Mouse (Mus musculus) heart, embryonic 16.5 days (tissue): ENCODE results near the gene Masp1. TPM values are rescaled to one million over a fixed set of nuclear protein-coding genes. Genes with fewer than 3 reads are reported as not detected.
A peak's percentile ranks its signal among the peaks of the same experiment; 100 is the strongest.

ENCODE experiments used
- ATAC-seq: fragments of 200-750 bp; cut with Nextera tagmentation; replicated peaks from 2 replicates; pipeline ENCODE4 v1.8.0; 2017; ENCODE audit warnings: moderate number of reproducible peaks; ENCODE audit not compliant: insufficient read depth, low FRiP score; ENCODE audit errors: extremely low read depth
- H3K27ac ChIP-seq: fragments of 300-500 bp; sonication (generic); 2 replicates; pipeline ENCODE4 v1.5.1; 2014; ENCODE audit warnings: mild to moderate bottlenecking, low read length, control low read depth, moderate library complexity
- H3K27me3 ChIP-seq: fragments of 300-500 bp; sonication (generic); 2 replicates; pipeline ENCODE4 v1.6.1; 2014; ENCODE audit warnings: low read length, mixed read lengths; ENCODE audit not compliant: control insufficient read depth, insufficient read depth
- H3K36me3 ChIP-seq: fragments of 300-500 bp; sonication (generic); 2 replicates; pipeline ENCODE4 v1.6.1; 2014; ENCODE audit not compliant: control insufficient read depth, insufficient read depth
- H3K4me1 ChIP-seq: fragments of 300-500 bp; sonication (generic); 2 replicates; pipeline ENCODE4 v1.6.1; 2014; ENCODE audit warnings: low read length, mixed read lengths; ENCODE audit not compliant: control insufficient read depth, insufficient read depth
- H3K4me2 ChIP-seq: fragments of 300-500 bp; sonication (generic); 2 replicates; pipeline ENCODE4 v1.6.1; 2014; ENCODE audit warnings: low read depth, mild to moderate bottlenecking, control low read depth, low read length
- H3K4me3 ChIP-seq: fragments of 300-500 bp; sonication (generic); 2 replicates; pipeline ENCODE4 v1.5.1; 2014; ENCODE audit warnings: mild to moderate bottlenecking, control low read depth, low read length
- H3K9ac ChIP-seq: fragments of 300-500 bp; sonication (generic); 2 replicates; pipeline ENCODE4 v1.6.1; 2014; ENCODE audit warnings: low read length, control low read depth
- H3K9me3 ChIP-seq: fragments of 300-500 bp; sonication (generic); replicated peaks from 2 replicates; pipeline ENCODE4 v1.6.1; 2016; ENCODE audit warnings: low read length; ENCODE audit not compliant: control insufficient read depth
- WGBS: fragments of 180-500 bp; shearing (Covaris S2); extraction: QIAGEN DNeasy Blood & Tissue Kit; methylation state at CpG from one replicate; pipeline ENCODE4 v1.1.7; 2014; 5-methylcytosine and 5-hydroxymethylcytosine counted together
- polyA plus RNA-seq: library from polyadenylated mRNA; unstranded; fragments of >200 nt; fragmentation: Nextera tagmentation; extraction: Ambion mirVana; gene quantifications from 2 replicates; pipeline ENCODE4 v1.2.1, GENCODE M21; 2015

The Masp1 gene
- polyA plus RNA-seq, result 13.6 and 13.8 TPM in 2 replicates

GRCm38 (mm10) chr16:23520235-23520871 lies at the start of gene Masp1, which contains the start of gene Rtp4:
Gene Masp1, minus strand, starts transcription at chr16:23520815.
Gene Rtp4, plus strand, starts transcription at chr16:23520291.
- peaks cover 46% of the 10 kb centered on the region for H3K4me1 ChIP-seq
- H3K9ac ChIP-seq, result peak within 1 kb of the TSS; percentile 78
- ATAC-seq, result peak; percentile 65

DNA sequence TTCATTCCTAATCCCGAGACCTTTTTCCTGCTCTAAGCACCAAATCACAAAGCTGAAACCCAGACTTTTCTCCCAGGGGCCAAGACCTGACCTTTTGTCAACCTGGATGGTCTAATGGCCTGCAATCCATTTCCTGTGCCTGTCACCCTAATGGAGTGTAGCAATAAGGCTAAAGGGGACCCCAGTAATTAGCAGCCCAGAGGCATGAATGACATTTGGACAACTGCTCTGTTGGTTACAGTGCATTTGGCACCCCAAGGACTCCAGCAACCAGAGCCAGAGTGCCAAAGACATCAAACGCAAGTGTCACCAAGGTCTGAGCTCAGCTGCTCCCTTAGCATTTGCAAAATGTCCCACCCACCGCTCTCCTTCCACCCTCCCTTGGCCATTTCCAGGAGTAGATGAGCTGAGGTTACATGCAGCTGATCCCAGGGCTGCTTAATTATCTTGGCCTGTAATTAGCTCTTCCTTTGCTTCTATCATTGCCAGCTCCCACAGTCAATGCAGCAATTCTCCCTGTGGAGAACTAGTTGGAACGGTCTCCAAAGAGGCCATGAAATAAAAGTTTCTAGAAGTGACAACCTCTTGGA lies 47.8 kb upstream of the Masp1 start:
- Histone ChIP-seq H3K9ac (no peak overlapping the region), H3K9me3 (no peaks in the 10 kb centered on the region), H3K27me3 (no peaks in the 10 kb centered on the region), H3K4me3 (no peak overlapping the region), H3K27ac (no peak overlapping the region), H3K4me2 (no peak overlapping the region), H3K4me1 (no peaks in the 10 kb centered on the region), H3K36me3 (no peaks in the 10 kb centered on the region)
- ATAC-seq, result no peak
- 57% methylated on average over 4 of the region's 4 CpGs for WGBS

More at GRCm38 (mm10) chr16:23520235-23520871, at the start of gene Masp1, which contains the start of gene Rtp4:
- WGBS, result 3% methylated on average over 12 of the region's 12 CpGs
- H3K36me3 ChIP-seq, result no peaks in the 10 kb centered on the region
- no peaks in the 10 kb centered on the region; the same call in 1 of the 2 replicates for H3K27me3 ChIP-seq
- H3K9me3 ChIP-seq, result peaks cover 2% of the 10 kb centered on the region; the same call in 1 of the 2 replicates
- peak within 1 kb of the TSS; percentile 87 for H3K27ac ChIP-seq
- peak within 1 kb of the TSS; percentile 60 for H3K4me3 ChIP-seq
- H3K4me2 ChIP-seq, result peak within 1 kb of the TSS; percentile 72

DNA sequence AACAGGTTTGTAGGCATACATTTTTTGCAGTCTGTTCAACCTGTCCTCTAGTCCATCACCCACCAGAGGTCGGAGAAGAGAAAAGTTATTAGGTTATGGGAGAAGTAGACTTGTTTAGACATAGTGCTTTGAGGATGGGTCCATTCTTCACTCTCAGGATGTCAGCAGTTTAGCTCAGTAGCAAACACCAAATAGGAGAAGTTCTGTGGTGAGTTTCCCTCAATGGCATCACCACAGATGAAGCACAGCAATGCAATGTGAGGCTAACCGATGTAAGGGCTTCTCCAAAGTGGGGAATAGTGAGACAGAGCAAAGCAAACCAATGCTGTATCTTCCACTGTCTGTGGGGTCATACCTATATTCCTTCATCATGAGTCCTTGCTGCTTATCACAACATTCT lies 37.1 kb upstream of the Masp1 start:
- H3K9ac ChIP-seq, result no peak overlapping the region
- no peaks in the 10 kb centered on the region for H3K27me3 ChIP-seq
- no peak overlapping the region for H3K27ac ChIP-seq
- no peaks in the 10 kb centered on the region for H3K36me3 ChIP-seq
- no peak overlapping the region for H3K4me3 ChIP-seq
- no peaks in the 10 kb centered on the region for H3K9me3 ChIP-seq
- 81% methylated on average over 2 of the region's 2 CpGs for WGBS
- no peak for ATAC-seq
- H3K4me2 ChIP-seq, result no peak overlapping the region
- H3K4me1 ChIP-seq, result no peaks in the 10 kb centered on the region

DNA sequence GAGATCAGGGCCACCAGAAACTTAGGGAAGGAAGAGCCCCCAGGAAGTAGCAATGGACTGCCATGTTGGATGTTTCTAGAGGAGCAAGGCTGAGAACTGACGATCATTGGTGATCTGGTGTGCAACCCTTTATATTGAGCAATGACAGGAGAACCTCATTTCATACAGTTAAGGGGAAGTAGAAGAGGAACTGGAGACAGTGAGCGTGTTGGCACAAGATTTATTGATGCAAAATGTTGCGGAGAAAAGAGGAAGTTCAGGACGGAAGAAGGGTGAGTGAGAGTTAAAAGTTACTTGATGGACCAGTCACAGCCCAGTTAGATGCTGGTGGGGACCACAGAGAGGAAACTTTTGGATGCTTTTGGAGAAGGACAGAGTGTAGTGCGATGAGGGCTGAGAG lies 36.6 kb upstream of the Masp1 start:
- H3K27ac ChIP-seq, result no peak overlapping the region
- H3K9me3 ChIP-seq, result no peaks in the 10 kb centered on the region
- no peak overlapping the region for H3K4me2 ChIP-seq
- H3K4me1 ChIP-seq, result no peaks in the 10 kb centered on the region
- H3K9ac ChIP-seq, result no peak overlapping the region
- H3K27me3 ChIP-seq, result no peaks in the 10 kb centered on the region
- WGBS, result 83% methylated on average over 5 of the region's 5 CpGs
- ATAC-seq, result no peak
- no peaks in the 10 kb centered on the region for H3K36me3 ChIP-seq
- H3K4me3 ChIP-seq, result no peak overlapping the region

DNA sequence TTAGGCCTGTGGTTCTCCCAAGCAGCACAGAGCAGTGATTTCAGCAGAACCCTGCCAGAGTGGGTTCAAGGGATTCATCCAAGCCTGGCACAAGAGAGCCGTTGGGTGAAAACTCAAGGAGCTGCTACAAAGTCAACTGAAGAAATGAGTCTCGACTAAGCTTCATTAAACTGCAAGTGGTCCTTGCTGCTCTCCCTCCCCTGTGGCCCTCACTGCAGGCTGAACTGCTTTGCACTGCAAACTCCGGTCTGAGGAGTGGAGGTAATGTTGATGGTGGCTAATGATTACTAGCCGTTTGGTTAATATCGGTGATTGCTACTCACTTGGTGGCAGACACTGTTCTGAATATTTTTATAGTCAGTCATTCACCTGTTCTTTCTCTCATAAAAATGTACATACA lies 34.1 kb upstream of the Masp1 start:
- 86% methylated on average over 5 of the region's 5 CpGs for WGBS
- Histone ChIP-seq H3K4me2 (no peak overlapping the region), H3K27me3 (no peaks in the 10 kb centered on the region), H3K4me1 (no peaks in the 10 kb centered on the region), H3K9ac (no peak overlapping the region), H3K4me3 (no peak overlapping the region), H3K27ac (no peak overlapping the region), H3K36me3 (no peaks in the 10 kb centered on the region), H3K9me3 (no peaks in the 10 kb centered on the region)
- no peak for ATAC-seq

DNA sequence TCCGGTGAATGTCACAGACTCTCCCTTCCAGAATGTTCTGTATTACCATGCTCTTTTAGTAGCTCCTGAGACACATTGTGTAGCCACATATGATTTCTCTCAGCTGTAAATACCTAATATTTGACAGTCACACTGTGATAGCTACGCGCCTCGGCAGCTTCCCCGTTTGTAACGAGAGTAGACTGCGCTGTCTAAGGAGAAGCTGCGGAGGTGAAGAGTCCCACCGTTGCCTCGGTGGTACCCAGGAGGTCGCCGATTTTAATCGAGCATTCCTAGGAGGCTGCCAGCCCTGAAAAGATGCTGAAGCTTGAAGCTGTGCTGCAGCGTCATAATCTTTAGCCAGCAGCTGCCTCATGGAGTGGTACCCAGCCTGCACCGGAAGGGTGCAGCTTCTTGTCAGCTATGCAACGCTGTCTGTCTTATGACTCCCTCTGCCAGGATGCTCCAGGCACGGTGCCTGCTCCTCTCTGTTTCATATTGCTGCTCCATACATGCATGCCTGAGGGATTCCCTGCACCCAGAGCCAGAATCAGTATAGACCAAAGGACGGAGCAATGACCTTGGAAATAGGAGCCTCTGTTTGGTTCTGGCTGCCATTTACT lies 30.5 kb upstream of the Masp1 start:
- Histone ChIP-seq H3K36me3 (no peaks in the 10 kb centered on the region), H3K27me3 (no peaks in the 10 kb centered on the region), H3K9ac (no peak overlapping the region), H3K4me1 (no peaks in the 10 kb centered on the region), H3K4me3 (no peak overlapping the region), H3K9me3 (no peaks in the 10 kb centered on the region), H3K4me2 (no peak overlapping the region), H3K27ac (no peak overlapping the region)
- no peak for ATAC-seq
- WGBS, result 82% methylated on average over 18 of the region's 18 CpGs

DNA sequence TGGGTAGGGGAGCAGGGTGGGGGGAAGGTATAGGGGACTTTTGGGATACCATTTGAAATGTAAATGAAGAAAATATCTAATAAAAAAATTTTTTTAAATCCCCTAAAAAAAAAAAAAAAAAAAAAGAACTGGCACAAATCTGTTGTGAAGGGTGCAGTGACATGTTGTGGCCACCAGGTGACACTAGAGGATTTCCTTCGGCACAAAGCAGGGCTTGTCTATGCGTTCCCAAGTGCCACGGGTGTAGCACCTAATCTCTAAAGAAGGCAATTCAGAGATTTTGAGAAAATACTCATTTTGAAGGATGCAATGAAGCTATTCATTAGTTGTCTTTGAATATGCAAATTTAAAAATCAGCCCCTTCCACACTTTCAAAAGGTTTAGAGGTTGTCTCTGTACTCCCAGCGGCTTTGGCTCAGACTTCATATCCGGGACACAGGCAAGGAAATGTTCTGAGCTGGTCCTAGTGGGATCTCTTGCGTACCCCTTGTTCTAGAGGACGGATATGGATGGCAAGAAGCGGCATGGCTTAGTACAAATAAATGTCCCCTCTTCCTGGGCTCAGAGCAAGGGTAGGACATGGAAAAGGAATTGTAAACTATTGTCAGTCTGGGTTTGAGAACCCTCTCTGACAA lies 29.8 kb upstream of the Masp1 start:
- Histone ChIP-seq H3K9me3 (no peaks in the 10 kb centered on the region), H3K9ac (no peak overlapping the region), H3K4me1 (no peaks in the 10 kb centered on the region), H3K27me3 (no peaks in the 10 kb centered on the region), H3K4me2 (no peak overlapping the region), H3K36me3 (no peaks in the 10 kb centered on the region), H3K4me3 (no peak overlapping the region), H3K27ac (no peak overlapping the region)
- WGBS, result 41% methylated on average over 8 of the region's 8 CpGs
- no peak for ATAC-seq

GRCm38 (mm10) chr16:23547783-23548182 lies 27.2 kb upstream of the Masp1 start:
- WGBS, result 91% methylated on average over 4 of the region's 4 CpGs
- H3K4me1 ChIP-seq, result no peaks in the 10 kb centered on the region
- H3K27ac ChIP-seq, result no peak overlapping the region
- no peaks in the 10 kb centered on the region for H3K36me3 ChIP-seq
- no peak for ATAC-seq
- no peak overlapping the region for H3K9ac ChIP-seq
- H3K9me3 ChIP-seq, result no peaks in the 10 kb centered on the region
- no peak overlapping the region for H3K4me2 ChIP-seq
- H3K27me3 ChIP-seq, result no peaks in the 10 kb centered on the region
- no peak overlapping the region for H3K4me3 ChIP-seq

DNA sequence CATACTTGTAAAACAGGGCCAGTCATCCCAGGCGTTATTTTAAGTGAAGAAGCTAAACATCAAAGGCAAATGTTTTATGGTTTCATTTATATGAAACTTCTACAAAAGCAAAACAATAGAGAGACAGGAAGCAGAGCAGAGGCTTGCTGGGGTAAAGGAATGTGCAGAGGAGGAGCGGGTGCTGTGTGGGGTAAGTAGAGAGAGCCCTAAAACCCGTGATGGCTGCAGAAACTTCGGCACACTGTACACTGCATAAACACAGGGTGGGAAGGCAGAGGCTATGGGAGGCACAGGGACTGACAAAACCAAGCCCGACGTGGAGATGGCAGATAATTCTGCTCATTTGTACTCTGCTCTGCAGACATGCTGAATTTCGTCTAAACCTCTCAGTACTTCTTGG lies 23.7 kb upstream of the Masp1 start:
- Histone ChIP-seq H3K4me2 (no peak overlapping the region), H3K4me3 (no peak overlapping the region), H3K9me3 (no peaks in the 10 kb centered on the region), H3K9ac (no peak overlapping the region), H3K27ac (no peak overlapping the region), H3K36me3 (no peaks in the 10 kb centered on the region), H3K4me1 (no peaks in the 10 kb centered on the region), H3K27me3 (no peaks in the 10 kb centered on the region)
- no peak for ATAC-seq
- WGBS, result 64% methylated on average over 7 of the region's 7 CpGs
